Mouse (Mus musculus) embryonic facial prominence, embryonic 13.5 days (tissue): ENCODE data around the gene Slc9a8. TPM values are rescaled to one million over a fixed set of nuclear protein-coding genes. Genes with fewer than 3 reads are reported as not detected.

Source experiments
- ATAC-seq: fragments of 200-750 bp; cut with Nextera tagmentation; 2 replicates; pipeline ENCODE4 v1.8.0; 2017; ENCODE audit warnings: low read depth; ENCODE audit not compliant: insufficient number of reproducible peaks, insufficient read depth, low FRiP score, low TSS enrichment
- H3K27ac ChIP-seq: fragments of 300-500 bp; sonication (generic); 2 replicates; pipeline ENCODE4 v1.5.1; 2015; ENCODE audit warnings: moderate library complexity, mild to moderate bottlenecking, inconsistent platforms
- H3K27me3 ChIP-seq: fragments of 300-500 bp; sonication (generic); 2 replicates; pipeline ENCODE4 v1.6.1; 2015; ENCODE audit warnings: mild to moderate bottlenecking, inconsistent platforms
- H3K36me3 ChIP-seq: fragments of 300-500 bp; sonication (generic); 2 replicates; pipeline ENCODE4 v1.6.1; 2015; ENCODE audit warnings: mild to moderate bottlenecking, inconsistent platforms
- H3K4me1 ChIP-seq: fragments of 300-500 bp; sonication (generic); 2 replicates; pipeline ENCODE4 v1.6.1; 2015; ENCODE audit warnings: inconsistent platforms
- H3K4me2 ChIP-seq: fragments of 300-500 bp; sonication (generic); 2 replicates; pipeline ENCODE4 v1.6.1; 2015; ENCODE audit warnings: moderate library complexity, mild to moderate bottlenecking, inconsistent platforms
- H3K4me3 ChIP-seq: fragments of 300-500 bp; sonication (generic); 2 replicates; pipeline ENCODE4 v1.5.1; 2015; ENCODE audit warnings: mild to moderate bottlenecking, inconsistent platforms
- H3K9ac ChIP-seq: fragments of 300-500 bp; sonication (generic); 2 replicates; pipeline ENCODE4 v1.6.1; 2015; ENCODE audit warnings: mild to moderate bottlenecking, inconsistent platforms
- H3K9me3 ChIP-seq: fragments of 300-500 bp; sonication (generic); 2 replicates; pipeline ENCODE4 v1.6.1; 2016; ENCODE audit warnings: inconsistent platforms
- WGBS: fragments of 180-500 bp; shearing (Covaris S2); methylation state at CpG from one replicate; pipeline ENCODE4 v1.1.7; 2015; ENCODE audit warnings: mixed read lengths; 5-methylcytosine and 5-hydroxymethylcytosine counted together
- polyA plus RNA-seq: library from polyadenylated mRNA; unstranded; fragments of >200 nt; fragmentation: Nextera tagmentation; extraction: Ambion mirVana; gene quantifications from 2 replicates; pipeline ENCODE4 v1.2.1, GENCODE M21; 2015

Gene Slc9a8
- polyA plus RNA-seq, 1 experiment from 2014 or later, result 21.7 TPM

DNA sequence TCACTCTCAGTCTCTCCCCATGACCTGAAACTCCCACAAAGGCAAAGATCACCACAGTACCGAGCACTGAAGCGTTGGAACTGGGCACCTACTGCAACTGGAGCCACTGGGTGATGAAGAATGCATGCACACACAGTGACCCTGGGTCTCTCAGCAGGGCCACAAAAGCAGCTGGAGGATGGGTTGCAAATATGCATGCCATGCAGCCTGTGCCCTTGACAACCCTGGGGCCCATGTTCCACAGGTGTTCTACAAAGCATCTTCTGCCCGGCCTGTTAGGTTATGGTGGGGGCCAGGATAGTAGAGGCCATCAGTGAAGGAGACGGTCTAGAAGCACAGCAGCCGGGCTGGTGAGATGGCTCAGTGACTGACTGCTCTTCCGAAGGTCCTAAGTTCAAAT, 66.0 kb downstream of the Slc9a8 start:
- H3K27ac ChIP-seq, result no peak overlapping the region
- peaks cover 43% of the 10 kb centered on the region for H3K36me3 ChIP-seq
- WGBS, result 89% methylated on average over 6 of the region's 6 CpGs
- no peak overlapping the region for H3K4me2 ChIP-seq
- no peak for ATAC-seq
- H3K4me3 ChIP-seq, result no peak overlapping the region
- H3K9ac ChIP-seq, result no peak overlapping the region
- H3K27me3 ChIP-seq, result no peaks in the 10 kb centered on the region
- H3K4me1 ChIP-seq, result peaks cover 24% of the 10 kb centered on the region
- no peaks in the 10 kb centered on the region for H3K9me3 ChIP-seq

DNA sequence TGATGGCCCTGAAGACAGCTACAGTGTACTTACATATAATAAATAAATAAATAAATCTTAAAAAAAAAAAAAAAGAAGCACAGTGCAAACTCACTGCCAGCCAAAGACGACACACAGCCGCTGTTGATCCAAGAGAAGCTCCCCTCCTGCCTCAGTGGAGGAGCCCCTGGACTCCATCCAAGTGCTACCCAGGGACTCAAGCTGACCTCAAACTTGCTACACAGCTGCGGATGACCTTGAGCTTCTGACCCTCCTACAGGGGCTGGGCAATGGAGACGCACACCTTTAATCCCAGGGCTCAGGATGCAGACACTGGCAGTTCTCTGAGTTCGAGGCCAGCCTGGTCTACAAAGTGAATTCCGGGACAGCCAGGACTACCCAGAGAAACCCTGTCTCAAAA, 66.5 kb downstream of the Slc9a8 start:
- WGBS, result 90% methylated on average over 6 of the region's 6 CpGs
- no peak overlapping the region for H3K4me3 ChIP-seq
- H3K9ac ChIP-seq, result no peak overlapping the region
- no peaks in the 10 kb centered on the region for H3K27me3 ChIP-seq
- no peak overlapping the region for H3K27ac ChIP-seq
- no peaks in the 10 kb centered on the region for H3K9me3 ChIP-seq
- peaks cover 39% of the 10 kb centered on the region for H3K36me3 ChIP-seq
- no peak overlapping the region for H3K4me2 ChIP-seq
- no peak for ATAC-seq
- peaks cover 24% of the 10 kb centered on the region for H3K4me1 ChIP-seq

DNA sequence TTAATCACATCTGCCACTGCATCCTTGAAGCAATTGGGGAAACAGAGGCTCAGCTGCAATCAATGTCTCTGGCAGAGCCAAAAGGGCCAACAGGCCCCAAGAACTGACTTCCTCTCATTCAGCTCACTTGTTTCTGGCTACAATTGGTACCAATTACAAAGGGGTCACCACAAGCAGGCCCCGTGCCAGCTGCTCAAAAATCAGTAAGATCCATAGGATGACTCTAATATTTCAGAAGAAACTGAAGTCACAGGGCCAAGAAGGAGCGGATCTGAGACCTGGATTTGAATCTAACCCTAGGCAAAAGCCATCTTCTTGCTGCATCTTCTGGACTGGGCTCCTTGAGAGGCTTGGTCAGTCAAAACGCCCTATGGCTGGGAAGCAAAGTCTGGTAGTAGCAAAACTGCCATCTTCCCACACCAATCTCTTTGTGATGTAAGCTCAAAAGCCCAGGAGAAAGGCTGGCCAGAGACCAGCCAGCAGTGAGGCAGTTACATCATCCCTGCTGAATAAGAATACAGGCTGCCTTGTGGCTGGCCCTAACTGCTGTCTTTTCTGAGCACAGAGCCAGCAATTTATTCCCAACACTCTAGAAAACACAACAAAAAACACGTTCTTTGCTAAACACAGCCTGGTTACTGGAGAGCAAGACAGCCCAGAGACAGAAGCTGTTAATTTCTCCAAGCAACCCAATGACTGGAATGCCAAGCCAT, 69.5 kb downstream of the Slc9a8 start:
- no peaks in the 10 kb centered on the region for H3K27me3 ChIP-seq
- no peak for ATAC-seq
- peak overlapping the region; percentile 100 for H3K4me3 ChIP-seq
- peak overlapping the region; percentile 96 for H3K4me2 ChIP-seq
- peaks cover 30% of the 10 kb centered on the region for H3K4me1 ChIP-seq
- H3K27ac ChIP-seq, result no peak overlapping the region
- no peaks in the 10 kb centered on the region for H3K9me3 ChIP-seq
- H3K9ac ChIP-seq, result peak overlapping the region; percentile 97
- H3K36me3 ChIP-seq, result peaks cover 25% of the 10 kb centered on the region
- WGBS, result 60% methylated on average over 4 of the region's 4 CpGs

DNA sequence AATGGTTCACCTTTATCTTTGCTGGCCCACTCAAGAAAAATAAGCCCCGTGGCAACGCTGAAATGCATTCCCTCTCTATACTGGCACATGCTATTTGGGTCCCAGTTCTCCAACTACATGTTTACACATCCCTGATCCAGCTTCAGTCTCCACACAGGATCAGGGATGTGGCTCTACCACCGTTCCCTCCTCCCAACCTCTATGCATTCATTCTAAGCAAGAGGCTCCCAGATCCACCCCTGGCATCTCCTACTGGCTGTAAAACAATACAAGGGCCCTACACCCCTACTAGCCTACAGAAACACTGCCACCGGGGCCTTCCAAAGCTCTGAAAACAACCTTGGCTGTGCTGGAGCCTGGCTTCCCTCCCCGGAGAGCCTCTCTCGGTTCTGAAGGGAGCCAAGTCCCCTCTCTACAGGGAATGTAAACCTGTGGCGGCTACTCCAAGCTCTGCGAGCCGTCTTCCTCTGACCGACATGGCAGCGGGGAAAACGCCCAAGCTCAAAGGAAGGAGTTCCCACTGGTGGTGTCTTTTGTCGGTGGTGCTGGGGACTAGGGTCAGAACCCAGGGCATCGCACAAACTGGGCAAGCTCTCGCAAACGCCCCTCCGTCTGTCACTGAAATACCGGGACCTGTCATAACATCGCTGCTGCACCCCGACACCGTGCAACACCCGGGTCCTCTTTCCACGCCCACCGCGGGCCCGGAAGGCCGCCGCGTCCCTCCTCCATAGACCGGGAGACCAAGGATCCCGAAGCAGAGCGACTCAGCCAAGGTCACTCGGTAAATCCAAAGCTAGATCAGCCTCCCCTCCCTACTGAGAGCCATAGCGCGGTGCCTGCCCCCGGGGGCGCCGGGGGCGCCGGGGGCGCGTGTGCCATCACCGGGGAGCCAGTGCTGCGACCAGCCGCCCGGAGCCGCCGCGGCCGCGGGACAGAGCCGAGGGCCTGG, 70.5 kb downstream of the Slc9a8 start, which contains the start of gene Rnf114:
Gene Rnf114, plus strand, starts transcription at position 889 of the 952 bp plus-strand sequence.
- H3K27ac ChIP-seq, result peak within 1 kb of the TSS; percentile 97
- no peaks in the 10 kb centered on the region for H3K27me3 ChIP-seq
- peak within 1 kb of the TSS; percentile 97 for H3K9ac ChIP-seq
- peaks cover 18% of the 10 kb centered on the region for H3K36me3 ChIP-seq
- H3K4me2 ChIP-seq, result peak within 1 kb of the TSS; percentile 96
- WGBS, result 4% methylated on average over 51 of the region's 52 CpGs
- ATAC-seq, result no peak
- peak within 1 kb of the TSS; percentile 100 for H3K4me3 ChIP-seq
- no peaks in the 10 kb centered on the region for H3K9me3 ChIP-seq
- peaks cover 30% of the 10 kb centered on the region for H3K4me1 ChIP-seq

DNA sequence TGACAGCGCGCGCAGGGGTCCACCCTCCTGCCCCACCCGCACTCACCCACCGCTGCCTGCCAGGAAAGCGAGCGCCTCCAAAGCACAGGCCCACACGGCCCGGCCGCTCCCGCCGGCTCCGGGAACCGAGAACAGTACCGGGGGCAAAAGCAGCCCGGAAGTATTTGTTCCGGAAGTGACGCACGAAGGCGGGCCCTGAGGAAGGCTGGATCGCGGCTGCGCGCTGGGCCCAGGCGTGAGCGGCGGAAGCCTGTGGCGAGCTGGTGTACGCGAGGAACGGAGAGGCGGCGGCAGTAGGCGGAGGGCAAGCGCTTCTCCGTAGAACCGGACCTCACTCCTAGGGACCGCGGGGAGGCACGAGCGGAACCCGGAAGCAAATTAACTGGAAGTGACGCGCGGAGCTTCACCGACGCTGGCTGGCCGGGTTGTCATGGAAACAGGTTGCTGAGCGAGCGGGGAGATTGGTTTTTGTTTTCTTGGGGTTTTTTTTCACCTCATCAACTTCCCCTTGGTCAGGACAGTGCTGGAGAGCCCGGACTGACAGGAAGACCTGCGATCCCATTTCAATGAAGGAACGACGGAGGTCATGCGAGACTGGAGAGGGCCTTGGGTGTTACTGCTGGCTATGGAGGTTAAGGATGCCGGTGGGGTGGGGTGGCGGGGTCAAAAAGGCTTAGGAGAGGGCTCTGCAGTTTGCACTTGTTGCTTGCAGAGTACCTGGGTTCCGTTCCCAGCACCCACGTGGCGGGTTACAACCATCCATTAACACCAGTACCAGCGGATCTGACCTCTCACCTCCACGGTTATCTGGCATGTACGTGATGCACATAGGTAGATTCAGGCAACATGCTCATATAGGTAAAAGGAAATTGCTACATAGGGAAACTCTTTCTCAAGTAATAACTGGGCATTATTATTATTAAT, 71.5 kb downstream of the Slc9a8 start, which contains the start of gene Spata2:
Gene Spata2, minus strand, starts transcription at position 175 of the 924 bp plus-strand sequence.
- Histone ChIP-seq H3K36me3 (peaks cover 13% of the 10 kb centered on the region), H3K4me2 (peak within 1 kb of the TSS; percentile 96), H3K9ac (peak within 1 kb of the TSS; percentile 97), H3K4me1 (peaks cover 30% of the 10 kb centered on the region), H3K4me3 (peak within 1 kb of the TSS; percentile 100), H3K27me3 (no peaks in the 10 kb centered on the region), H3K27ac (peak within 1 kb of the TSS; percentile 97), H3K9me3 (no peaks in the 10 kb centered on the region)
- WGBS, result 2% methylated on average over 63 of the region's 63 CpGs
- ATAC-seq, result peak; percentile 86

DNA sequence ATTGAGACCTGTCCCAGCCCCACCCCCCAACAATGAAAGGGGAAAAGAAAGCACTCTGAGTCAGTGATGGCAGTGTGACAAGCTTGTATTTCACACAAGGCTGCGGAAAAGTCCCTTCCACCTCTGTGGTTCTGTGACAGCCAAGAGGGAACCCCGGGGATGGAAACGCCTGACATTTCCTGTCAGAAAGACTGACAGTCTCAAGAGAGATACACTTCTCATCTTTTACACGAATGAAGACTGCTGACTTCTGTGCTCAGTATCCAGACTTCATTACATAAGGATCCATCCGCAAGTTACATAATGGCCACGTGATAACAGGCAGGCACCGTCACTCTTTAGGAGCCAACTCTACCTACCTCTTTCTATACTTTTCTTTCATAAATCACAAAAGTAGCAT, 74.9 kb downstream of the Slc9a8 start:
- no peak overlapping the region for H3K4me2 ChIP-seq
- peaks cover 9% of the 10 kb centered on the region for H3K36me3 ChIP-seq
- H3K27me3 ChIP-seq, result no peaks in the 10 kb centered on the region
- no peak overlapping the region for H3K4me3 ChIP-seq
- ATAC-seq, result no peak
- H3K27ac ChIP-seq, result no peak overlapping the region
- no peaks in the 10 kb centered on the region for H3K9me3 ChIP-seq
- 87% methylated on average over 7 of the region's 7 CpGs for WGBS
- no peak overlapping the region for H3K9ac ChIP-seq
- peaks cover 14% of the 10 kb centered on the region for H3K4me1 ChIP-seq

DNA sequence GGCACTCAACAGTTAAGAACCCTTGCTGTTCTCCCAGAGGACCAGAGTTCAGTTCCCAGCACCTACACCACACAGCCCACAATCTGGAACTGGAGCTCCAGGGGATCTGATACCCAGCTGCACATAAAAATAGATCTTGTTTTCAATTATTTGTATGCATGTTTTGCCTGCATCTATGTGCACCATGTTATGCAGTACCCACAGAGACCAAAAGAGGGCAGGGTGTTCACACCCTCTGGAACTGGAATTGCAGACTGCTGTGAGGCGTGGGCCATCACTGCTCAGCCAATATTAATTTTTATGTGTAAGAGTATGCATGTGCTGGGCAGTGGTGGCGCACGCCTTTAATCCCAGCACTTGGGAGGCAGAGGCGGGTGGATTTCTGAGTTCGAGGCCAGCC, 75.8 kb downstream of the Slc9a8 start:
- no peak overlapping the region for H3K27ac ChIP-seq
- peaks cover 9% of the 10 kb centered on the region for H3K36me3 ChIP-seq
- H3K4me2 ChIP-seq, result no peak overlapping the region
- H3K9me3 ChIP-seq, result no peaks in the 10 kb centered on the region
- no peak overlapping the region for H3K9ac ChIP-seq
- no peaks in the 10 kb centered on the region for H3K27me3 ChIP-seq
- ATAC-seq, result no peak
- no peak overlapping the region for H3K4me3 ChIP-seq
- peaks cover 6% of the 10 kb centered on the region; the same call in 1 of the 2 replicates for H3K4me1 ChIP-seq
- 77% methylated on average over 5 of the region's 5 CpGs for WGBS

DNA sequence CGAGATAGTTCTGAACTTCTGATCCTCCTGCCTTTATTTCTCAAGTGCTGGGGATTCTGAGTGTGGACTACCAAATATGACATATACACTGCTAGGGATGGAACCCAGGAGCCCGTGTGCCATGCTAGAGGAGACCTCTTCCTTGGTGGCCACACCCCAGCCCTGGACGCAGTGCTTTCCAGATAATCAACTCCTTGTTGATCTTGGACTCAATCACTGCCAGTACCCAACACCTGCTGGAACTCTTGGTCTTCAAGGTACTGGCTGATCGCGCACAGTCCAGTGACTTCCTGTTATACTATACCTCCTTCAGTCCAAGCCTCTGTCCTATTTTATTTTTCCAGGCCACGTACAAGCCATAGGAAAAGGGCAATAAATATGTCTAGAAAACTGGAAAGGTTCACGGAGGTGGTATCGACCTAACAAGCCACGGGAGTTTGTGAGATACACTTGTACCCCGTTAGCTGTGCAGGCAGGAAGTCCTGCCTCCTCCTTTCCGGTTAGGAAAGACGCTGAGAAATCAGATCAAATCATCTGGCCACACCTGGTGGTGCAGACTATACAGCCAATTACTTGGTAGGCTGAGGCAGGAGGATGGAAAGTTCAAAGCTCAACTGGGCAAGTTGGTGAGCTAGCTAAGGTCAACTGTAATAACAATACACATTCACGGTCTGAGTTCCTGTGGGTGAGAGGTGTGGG, 81.2 kb downstream of the Slc9a8 start:
- Histone ChIP-seq H3K4me2 (peak overlapping the region; percentile 92), H3K27me3 (no peaks in the 10 kb centered on the region), H3K4me3 (peak overlapping the region; percentile 99), H3K36me3 (peaks cover 17% of the 10 kb centered on the region), H3K9ac (no peak overlapping the region), H3K4me1 (peaks cover 26% of the 10 kb centered on the region), H3K9me3 (no peaks in the 10 kb centered on the region), H3K27ac (peak overlapping the region; percentile 87; the same call in 1 of the 2 replicates)
- no peak for ATAC-seq
- WGBS, result 47% methylated on average over 13 of the region's 13 CpGs

DNA sequence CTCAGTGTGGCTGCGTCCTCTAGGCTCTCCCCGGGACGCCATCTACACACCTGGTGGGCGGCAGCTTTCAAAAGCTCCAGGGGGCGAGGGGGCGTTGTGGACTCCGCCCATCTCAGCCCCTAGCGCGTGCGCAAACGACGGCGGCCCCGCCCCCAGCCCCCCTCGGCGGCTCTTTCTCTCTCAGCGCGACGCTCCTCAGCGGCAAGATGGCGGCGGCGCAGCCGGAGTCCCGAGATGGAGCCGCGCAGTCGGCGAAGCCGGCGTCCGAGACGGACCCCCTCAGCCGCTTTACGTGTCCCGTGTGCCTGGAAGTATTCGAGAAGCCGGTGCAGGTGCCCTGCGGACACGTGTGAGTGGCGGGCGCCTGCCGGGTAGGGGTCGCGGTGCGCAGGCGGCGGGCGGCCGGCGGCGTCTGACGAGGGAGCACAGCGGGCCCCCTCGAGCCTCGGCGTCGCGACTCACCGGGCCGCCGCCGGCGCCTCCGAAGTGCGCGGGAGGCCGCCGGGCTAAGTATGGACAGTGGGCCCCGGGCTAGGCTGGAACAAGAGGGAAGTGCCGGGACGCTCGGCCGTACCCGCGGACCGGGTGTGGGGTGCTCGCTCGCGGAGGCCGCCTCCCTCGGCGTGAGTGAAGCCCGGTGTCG, 81.9 kb downstream of the Slc9a8 start:
- H3K9ac ChIP-seq, result peak overlapping the region; percentile 95
- peak overlapping the region; percentile 87 for H3K27ac ChIP-seq
- no peaks in the 10 kb centered on the region for H3K27me3 ChIP-seq
- 0% methylated on average over 85 of the region's 85 CpGs for WGBS
- H3K9me3 ChIP-seq, result no peaks in the 10 kb centered on the region
- peak overlapping the region; percentile 92 for H3K4me2 ChIP-seq
- peak; percentile 82 for ATAC-seq
- H3K4me3 ChIP-seq, result peak overlapping the region; percentile 99
- H3K36me3 ChIP-seq, result peaks cover 24% of the 10 kb centered on the region
- H3K4me1 ChIP-seq, result peaks cover 26% of the 10 kb centered on the region

DNA sequence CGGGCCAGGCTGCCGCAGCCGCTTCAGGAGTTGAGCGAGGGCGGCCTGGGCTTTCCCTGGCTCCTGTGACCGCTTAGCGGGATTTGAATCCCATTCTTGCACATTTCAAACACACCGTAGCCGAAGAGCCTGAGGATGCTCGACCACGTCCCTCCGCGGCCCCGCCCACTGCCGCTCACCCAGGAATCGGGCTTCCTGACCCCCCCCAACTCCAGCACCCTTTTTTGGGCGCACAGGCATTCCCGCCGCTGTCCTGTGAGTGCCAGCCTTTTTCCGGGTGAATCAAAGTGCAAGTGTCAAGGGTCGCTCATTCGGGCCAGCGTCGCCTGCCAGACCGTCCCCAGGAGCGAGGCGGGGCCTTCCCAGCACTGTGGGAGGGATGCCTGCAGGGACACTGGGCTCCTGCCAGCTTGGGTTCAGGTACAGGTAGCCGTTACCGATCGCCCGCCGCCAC, 82.4 kb downstream of the Slc9a8 start:
- H3K9ac ChIP-seq, result peak overlapping the region; percentile 95
- WGBS, result 0% methylated on average over 32 of the region's 32 CpGs
- 0 out of 2 replicates have a peak, but pooled peaks have one; percentile 23 for ATAC-seq
- peak overlapping the region; percentile 87 for H3K27ac ChIP-seq
- peaks cover 29% of the 10 kb centered on the region for H3K36me3 ChIP-seq
- H3K9me3 ChIP-seq, result no peaks in the 10 kb centered on the region
- peak overlapping the region; percentile 92 for H3K4me2 ChIP-seq
- peaks cover 26% of the 10 kb centered on the region for H3K4me1 ChIP-seq
- no peaks in the 10 kb centered on the region for H3K27me3 ChIP-seq
- H3K4me3 ChIP-seq, result peak overlapping the region; percentile 99
